Mouse (Mus musculus) urinary bladder, postnatal 10 days (tissue): ENCODE results near the gene Lmln.
"Not testable (repeated sequence)": the region's sequence is repeated elsewhere in the genome, so short reads cannot be mapped to it uniquely, and the experiment has no call there.

Source experiments
- DNase-seq: peaks from one replicate; pipeline ENCODE4 v3.0.0; 2022; ENCODE audit warnings: low spot score

Gene Lmln

DNA sequence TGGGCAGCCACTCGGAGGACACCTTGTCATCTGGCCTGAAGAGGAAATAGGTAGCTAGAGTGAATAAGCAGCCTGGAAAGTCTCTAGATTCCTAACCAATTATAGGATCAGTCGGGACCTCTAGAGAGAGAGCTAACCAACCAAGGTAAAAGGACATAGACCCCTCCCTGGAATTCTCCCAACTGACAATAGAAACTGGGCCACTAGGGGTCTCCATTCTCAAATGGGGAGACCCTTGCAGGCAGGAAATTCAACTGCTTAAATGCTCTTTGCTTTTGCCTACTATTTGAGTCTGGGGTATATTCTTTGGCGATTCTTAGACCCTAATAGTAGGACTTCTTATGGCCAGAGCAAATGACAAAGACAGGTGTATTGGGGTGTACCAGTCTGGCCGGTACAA is 72.8 kb downstream of the Lmln start:
- DNase-seq = no peak

DNA sequence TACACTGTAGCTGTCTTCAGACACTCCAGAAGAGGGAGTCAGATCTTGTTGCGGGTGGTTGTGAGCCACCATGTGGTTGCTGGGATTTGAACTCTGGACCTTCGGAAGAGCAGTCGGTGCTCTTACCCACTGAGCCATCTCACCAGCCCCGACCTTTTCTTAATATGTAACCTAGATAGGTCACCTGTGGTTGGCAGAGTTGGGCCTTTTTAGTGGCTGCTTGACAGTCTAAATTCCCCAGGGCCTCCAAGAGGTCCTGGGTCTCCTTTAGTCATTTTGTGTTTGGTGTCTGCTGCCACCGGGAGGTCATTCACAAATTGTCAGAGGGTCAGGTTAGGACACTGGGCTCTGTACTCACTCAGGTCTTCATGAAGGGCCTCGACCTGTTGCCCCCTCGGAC is 76.7 kb downstream of the Lmln start:
- DNase-seq = not testable (repeated sequence)

DNA sequence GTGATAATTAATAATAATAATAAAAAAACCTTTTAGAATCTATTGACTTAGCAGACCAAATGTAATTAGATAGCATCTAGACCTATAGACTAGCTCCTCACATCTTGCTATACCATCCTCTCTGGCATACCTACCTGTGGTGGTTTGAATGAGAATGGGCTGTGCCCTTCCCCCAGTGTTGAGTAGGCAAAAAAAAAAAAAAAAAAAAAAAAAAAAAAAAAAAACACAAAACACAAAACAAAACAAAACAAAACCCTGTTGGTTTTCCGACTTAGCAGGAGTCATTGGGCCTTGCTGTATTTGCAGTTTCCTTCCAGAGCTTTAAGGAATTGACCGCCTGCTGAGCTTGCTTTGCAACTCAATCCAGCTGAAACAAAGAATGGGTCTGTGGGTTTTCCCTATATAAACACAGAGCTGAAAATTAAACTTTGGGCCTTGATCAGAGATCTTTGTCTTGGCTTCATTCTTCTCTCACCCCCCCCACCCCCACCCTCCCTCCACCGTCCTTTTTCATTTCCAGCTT is 79.5 kb downstream of the Lmln start:
- DNase-seq = no peak

DNA sequence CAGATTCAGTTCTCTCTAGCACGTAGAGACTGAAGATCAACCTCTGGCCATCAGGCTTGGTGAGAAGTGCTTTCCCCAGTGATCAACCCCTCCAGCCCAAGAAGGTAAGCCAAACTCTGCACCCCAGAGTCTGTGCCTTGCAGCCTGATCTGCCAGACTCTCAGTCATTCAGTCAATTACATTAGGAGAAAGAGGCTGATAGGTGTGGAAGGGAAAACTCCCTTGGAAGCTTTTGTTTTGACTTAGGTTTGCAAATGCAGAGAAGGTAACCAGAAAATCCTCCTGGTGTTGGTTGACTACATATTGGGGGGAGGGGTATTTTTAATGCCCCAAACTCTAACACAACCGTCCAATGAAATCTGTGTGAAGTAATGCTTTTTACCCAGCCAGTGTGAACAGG is 81.1 kb downstream of the Lmln start:
- DNase-seq = no peak

DNA sequence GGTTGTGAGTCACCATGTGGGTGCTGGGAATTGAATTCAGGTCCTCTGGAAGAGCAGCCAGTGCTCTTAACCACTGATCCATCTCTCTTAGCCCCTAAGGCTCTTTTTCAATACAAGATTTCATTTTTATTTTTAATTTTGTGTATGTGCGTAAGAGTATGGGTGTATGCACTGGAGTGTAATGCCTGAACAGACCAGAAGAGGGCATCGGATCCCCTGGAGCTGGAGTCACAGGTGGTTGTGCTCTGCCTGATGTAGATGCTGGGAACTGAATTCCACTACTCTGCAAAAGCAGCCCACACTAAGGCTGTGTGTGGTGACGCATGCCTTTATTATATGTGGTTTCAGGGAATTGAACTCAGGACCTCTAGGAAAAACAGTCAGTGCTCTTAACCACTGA is 83.9 kb downstream of the Lmln start:
- no peak for DNase-seq

DNA sequence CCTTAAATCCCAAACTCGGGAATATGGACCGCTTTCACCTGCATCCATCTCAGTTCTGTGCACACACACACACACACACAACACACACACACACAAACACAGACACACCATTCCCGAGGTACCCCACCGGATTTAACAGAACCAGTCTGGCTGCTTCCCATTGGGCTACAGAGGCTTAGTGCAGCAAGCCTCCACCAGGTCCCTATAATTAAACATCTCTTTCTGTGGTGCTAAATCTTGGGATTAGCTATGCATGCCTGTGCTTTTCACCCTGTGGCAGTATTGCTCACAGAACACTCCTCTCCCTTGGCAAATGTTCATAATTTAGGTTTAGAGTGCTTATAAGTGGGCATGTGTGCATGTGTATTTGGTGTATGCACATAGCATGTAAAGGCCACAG is 85.8 kb downstream of the Lmln start:
- no peak for DNase-seq

DNA sequence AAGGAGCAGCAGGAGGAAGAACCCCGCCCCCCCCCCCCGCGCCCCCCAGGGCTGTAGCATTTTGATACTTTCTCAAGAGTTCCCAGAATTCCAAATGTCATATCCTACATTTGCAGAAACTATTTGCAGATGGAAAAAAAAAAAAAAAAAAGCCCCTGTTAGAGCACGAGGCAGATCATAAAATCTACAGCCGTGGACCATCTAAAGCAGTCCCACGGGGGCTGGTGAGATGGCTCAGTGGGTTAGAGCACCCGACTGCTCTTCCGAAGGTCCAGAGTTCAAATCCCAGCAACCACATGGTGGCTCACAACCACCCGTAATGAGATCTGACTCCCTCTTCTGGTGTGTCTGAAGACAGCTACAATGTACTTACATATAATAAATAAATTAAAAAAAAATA is 88.6 kb downstream of the Lmln start:
- not testable (repeated sequence) for DNase-seq

DNA sequence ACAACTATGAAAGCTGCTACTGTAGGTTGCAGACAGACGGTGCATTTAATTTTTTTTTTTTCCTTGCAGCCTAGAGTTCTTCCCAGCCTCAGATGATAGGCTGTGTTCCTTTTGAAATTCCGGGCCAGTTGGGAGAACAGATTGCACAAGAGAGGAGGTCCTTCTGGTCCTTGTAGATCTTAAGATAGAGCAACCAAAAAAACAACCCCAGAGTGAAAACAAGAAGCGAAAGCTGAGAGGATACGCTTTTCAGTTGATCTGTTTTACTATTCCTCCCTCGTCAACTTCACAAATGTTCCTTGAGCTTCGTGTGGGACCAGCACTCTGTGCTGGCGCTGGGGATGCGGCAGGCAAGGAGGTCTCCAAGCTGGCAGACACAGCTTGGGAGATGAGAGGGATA is 89.2 kb downstream of the Lmln start:
- DNase-seq = no peak

DNA sequence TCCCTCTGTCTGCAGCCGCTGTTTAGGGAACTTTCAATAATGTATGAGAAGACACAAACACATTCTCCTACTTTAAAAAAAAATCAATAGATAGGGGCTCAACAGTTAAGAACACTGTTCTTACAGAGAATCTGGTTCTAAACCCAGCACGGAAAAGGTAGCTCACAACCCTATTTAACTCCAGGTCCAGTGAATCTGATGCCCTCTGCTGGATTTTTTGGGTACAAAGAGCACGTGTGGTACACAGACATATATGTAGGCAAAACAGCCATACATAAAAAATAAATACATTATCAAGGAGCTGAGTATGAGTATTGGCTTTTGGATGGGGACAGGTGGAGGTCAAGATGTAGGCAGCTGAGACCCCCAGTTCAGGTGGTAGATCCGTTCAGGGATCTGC is 92.7 kb downstream of the Lmln start:
- no peak for DNase-seq

DNA sequence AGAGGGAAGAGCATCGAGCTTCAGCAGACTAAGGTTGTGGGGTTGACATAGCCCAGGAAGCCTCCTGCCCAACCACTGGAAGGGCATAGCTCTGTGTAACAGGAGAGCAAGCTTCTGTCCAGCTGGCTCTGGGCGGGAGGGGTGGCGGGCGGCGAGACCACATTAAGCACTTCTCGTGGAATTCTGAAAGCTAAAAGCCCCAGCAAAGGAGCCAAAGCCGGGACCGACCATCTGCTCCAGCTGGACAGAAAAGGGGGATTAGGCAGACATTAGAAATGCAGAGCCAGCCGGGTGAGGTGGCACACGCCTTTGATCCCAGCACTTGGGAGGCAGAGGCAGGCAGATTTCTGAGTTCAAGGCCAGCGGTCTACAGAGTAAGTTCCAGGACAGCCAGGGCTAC is 95.7 kb downstream of the Lmln start:
- no peak for DNase-seq

DNA sequence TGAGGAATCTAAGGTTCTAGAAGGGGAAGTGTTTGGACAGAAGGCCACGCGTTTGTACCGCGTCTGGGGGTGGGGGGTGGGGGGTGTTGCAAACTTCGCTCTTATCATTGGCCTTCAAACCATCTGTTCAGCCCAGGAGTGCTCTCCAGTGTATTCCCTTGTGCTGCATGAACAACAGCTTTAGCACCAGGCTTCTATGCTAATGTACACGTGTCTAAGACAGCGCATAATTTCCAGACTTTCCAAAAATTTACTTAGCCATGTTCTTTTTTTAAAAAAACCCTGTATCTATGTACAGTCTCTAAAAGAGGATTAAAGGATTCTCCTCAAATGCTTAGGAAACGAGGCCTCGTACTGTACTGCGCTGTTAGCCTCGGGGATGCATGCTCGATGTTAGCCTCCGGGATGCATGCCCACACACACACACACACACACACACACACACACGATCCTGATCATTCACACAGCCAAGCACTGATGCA is 96.3 kb downstream of the Lmln start:
- no peak for DNase-seq

DNA sequence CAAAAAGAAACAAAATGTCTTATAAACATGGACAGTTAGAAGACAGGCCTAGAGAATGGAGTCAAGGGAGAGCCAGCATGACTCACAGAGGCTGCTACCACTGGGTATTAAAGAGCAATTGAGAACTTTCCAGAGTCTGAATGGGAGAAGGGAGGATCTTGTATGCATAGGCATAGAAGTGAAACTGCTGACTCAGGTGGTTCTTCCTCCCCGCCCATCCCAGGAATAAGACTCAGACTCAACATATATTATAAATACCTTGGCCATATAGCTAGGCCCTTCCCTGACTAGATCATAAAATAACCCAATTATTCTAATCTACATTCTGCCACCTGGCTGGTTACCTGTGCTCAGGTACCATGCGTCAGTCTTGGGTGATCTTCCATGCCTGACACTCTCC is 97.0 kb downstream of the Lmln start:
- DNase-seq = no peak

DNA sequence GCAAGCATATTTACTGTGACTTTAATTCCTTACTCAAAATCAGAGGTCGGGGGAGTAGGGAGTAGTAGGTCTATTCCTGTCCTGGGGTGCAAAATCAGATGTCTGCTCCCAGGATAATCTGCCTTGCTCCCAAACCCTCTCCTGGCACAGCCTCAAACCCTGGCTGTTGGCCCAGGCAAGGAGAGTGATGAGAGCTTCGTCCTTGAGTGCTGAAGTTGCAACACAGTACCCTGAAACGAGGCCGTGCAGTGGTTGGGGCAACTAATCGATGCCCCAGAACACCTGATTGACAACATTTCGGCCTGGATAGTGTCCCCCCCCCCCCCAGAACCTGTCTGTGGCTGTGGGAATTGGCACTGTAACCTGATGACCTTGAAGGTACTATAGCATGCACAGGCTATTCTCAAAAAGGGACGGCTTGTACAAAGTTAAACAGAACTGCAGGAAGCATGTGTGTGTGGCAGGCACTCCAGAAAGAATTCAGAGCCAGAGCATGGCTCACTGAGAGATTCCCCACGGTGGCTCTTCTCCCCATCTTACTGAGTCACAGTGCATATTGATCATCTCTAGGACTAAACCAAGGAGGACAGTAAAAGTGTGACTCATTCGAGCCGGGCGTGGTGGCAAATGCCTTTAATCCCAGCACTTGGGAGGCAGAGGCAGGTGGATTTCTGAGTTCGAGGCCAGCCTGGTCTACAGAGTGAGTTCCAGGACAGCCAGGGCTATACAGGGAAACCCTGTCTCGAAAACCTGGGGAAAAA is 101.2 kb downstream of the Lmln start:
- DNase-seq = no peak

DNA sequence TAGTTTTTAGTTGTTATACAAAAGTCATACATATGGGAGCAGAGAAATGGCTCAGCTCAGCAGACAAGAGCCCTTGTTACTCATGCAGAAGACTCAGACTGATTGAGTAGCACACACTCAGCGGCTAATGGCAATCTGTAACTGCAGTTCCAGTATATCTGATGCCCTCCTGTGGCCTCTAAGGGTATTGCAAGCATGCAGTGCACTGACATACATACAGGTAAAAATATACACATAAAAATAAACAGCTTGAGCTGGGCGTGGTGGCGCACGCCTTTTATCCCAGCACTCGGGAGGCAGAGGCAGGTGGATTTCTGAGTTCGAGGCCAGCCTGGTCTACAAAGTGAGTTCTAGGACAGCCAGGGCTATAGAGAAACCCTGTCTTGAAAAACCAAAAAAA is 104.0 kb downstream of the Lmln start:
- DNase-seq = not testable (repeated sequence)

DNA sequence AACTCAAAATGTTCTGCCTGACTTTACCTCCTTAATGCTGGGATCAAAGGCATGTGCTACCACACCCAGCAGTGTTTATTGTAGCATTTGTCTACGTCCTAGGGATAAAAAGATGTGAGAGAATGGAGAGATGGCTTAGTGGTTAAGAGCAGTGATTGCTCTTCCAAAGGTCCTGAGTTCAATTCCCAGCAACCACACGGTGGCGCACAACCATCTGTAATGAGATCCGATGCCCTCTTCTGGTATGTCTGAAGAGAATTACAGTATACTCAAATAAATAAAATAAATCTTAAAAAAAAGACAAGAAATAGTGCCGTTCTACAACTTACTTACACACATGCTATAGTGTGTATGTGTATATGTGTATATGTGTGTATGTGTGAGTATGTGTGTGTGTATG is 105.2 kb downstream of the Lmln start:
- DNase-seq = no peak

DNA sequence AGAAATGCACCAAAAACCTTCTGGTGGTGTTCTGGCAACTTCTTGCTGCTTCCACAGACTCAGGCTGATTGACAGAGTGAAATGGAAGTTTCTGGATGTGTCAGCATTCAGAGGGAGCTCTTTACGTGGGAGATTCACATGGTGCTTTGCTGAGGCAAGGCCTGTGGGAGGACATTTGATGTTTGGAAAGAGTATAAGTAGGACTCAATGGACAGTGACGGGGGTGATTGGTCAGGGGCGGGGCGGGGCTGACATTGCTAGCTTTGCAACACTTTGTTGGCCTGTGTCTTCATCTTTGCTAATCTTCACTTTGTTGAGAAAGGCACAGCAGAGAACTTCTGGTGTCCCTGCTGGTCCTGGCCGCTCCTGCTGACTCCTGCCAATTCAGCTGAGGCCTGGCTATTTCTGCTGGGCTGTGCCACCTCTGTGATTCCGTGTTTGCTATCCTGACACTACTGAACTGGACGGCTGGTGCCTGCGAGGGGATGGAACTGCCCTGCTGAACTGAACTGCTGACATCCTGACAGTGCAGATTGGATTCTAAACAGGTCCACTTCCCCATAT is 107.2 kb downstream of the Lmln start:
- no peak for DNase-seq

DNA sequence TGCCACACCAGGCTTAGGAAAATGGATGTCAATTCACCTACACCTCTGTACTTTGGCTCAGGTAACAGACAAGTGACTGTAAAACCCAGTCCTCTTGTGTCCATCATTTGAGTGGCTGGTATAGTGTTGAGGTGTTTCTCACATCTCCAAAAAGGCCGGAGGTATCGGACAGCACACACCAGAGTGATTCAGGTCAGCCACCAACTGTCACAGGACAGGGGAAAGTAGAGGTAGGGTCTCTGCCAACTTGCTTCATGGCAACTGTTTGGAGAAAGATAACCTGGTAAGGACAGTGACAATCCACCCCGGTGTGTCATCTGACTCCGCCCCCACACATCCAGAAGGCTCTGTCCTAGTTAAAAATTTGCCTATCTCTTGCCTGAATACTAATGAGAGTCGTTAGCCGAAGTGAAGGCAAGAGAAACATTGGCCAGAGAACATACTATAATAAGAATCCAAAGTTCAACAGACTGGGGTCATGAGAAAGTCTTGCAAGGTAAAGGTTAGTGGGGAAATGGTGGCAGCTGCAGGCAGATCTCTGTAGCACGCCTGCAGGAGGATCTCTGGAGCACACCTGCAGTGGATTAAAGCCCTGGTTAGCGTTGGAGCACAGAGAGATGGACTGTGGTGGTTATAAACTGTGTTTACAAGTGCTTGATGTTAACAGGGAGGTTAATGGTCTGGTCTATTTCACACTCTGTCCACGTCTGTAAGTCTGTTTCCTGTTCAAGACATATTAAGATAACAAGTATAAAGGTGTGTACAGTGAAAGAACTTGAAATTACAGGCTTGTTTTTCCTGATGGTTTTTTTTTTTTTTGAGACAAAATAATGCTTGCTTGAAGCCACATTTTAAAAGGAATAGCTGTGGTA is 108.6 kb downstream of the Lmln start:
- no peak for DNase-seq

DNA sequence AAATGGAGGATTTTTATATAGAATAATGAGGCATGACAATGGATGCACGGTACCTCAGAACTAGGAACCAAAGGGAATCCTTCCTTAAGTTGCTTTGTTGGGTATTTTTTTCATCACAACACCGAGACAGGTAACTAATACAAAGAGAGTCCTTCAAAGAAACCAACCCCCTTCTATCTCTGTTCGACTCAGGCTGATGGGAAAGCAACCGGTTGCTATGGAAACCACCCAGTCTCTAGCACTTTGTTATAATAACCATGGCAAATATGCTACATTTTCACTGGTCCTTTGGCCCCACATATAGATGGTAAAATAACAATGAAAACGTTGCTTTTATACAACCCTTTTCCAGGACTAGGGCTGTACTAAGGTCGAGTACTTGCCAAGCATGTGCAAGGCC is 109.5 kb downstream of the Lmln start:
- no peak for DNase-seq

DNA sequence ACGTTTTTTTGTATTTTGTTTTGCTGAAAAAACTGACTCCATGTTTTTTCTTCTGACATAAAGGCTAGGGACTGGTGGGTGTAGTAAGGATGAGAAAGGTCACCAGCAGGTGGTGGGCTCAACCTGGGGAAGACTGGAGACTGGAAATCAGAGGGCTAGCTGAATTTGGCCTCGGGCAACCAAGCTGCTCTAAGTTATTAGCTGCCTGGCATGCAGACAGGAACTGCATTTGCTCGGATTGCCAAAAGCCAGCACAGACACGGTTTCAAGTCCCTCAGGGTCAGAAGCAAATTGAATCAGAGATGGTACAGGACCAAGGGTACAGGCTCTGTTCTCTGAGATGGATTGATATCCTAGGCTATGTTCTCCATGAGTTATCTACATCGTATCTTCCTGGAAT is 110.8 kb downstream of the Lmln start:
- no peak for DNase-seq

DNA sequence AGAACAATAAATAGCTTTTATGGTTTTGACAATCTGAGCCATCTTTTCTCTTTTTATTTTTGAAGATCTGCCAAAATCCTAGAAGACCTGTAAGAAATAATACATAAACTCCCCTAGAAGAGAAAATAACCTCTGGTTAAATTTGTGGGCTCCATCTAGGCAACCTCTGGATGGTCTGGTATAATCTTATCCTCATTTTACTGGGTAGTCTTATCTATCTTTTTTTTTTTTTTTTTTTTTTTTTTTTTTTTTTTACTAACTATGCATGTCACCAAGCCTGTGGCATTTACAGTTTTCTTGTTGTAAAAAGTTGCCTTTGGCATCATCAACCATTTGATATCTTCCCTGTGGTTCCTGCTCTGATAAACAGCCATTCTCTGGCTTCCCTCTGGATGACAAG is 112.4 kb downstream of the Lmln start:
- DNase-seq = no peak

DNA sequence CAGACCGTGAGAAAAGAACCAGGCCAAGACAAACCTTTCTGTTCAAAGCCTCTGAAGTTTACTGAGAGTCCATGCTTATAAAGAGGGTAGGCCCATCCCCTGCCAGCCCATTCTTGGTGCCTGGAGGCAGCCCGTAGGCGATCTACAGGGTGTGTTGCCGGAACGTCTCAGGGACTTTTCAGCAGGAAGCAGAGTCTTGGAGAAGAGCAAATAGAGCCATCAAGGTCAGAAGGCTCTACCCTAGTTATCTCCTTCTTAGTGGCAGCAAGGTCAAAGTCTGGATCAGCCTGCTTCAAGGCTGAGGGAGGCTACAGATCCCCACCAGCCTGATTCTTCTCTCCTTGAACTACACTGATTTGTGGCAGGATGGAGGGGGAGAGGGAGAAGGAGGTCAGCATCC is 114.5 kb downstream of the Lmln start:
- not testable (repeated sequence) for DNase-seq
